Mouse (Mus musculus): ENCODE measurements around the gene Gps2.

The Gps2 gene

GRCm38 (mm10) chr11:69886907-69887635 is 26.6 kb upstream of the Gps2 start:
- DNase-seq (ENCODE audit: low read depth, low spot score), result no peak

GRCm38 (mm10) chr11:69891482-69891881 is 22.2 kb upstream of the Gps2 start:
- peak; percentile 81 for DNase-seq (ENCODE audit: low read depth, low spot score)

- DNase-seq (ENCODE audit: low read depth, low spot score), result no peak
Measured at GRCm38 (mm10) chr11:69894671-69895070, 19.0 kb upstream of the Gps2 start.

GRCm38 (mm10) chr11:69895291-69895690 is 18.4 kb upstream of the Gps2 start, which contains the start of gene Acap1:
Acap1 (minus strand) TSS chr11:69895539.
- no peak for DNase-seq (ENCODE audit: low read depth, low spot score)

GRCm38 (mm10) chr11:69899870-69900269 is 13.8 kb upstream of the Gps2 start:
- DNase-seq (ENCODE audit: low read depth, low spot score), result no peak

GRCm38 (mm10) chr11:69900471-69901405 is 12.9 kb upstream of the Gps2 start, which contains the start of the genes 2810408A11Rik and Neurl4:
2810408A11Rik (minus strand) TSS chr11:69900987.
Neurl4 (plus strand) TSS chr11:69901072.
- DNase-seq (ENCODE audit: low read depth, low spot score), result peak; percentile 98

- DNase-seq (ENCODE audit: low read depth, low spot score), result peak; percentile 100
Measured at GRCm38 (mm10) chr11:69901406-69901846, 12.3 kb upstream of the Gps2 start.

GRCm38 (mm10) chr11:69901993-69902392 is 11.7 kb upstream of the Gps2 start:
- DNase-seq (ENCODE audit: low read depth, low spot score), result peak; percentile 31

GRCm38 (mm10) chr11:69902972-69903371 is 10.7 kb upstream of the Gps2 start:
- no peak for DNase-seq (ENCODE audit: low read depth, low spot score)

- no peak for DNase-seq (ENCODE audit: low read depth, low spot score)
Measured at GRCm38 (mm10) chr11:69904311-69904710, 9.4 kb upstream of the Gps2 start.

GRCm38 (mm10) chr11:69908645-69909044 is 5.0 kb upstream of the Gps2 start:
- no peak for DNase-seq (ENCODE audit: low read depth, low spot score)

- DNase-seq (ENCODE audit: low read depth, low spot score), result no peak
Measured at GRCm38 (mm10) chr11:69909174-69909573, 4.5 kb upstream of the Gps2 start.

GRCm38 (mm10) chr11:69910177-69910576 is 3.5 kb upstream of the Gps2 start:
- no peak for DNase-seq (ENCODE audit: low read depth, low spot score)

- no peak for DNase-seq (ENCODE audit: low read depth, low spot score)
Measured at GRCm38 (mm10) chr11:69910781-69911560, 2.7 kb upstream of the Gps2 start.

GRCm38 (mm10) chr11:69911701-69912100 is 2.0 kb upstream of the Gps2 start:
- no peak for DNase-seq (ENCODE audit: low read depth, low spot score)

- DNase-seq (ENCODE audit: low read depth, low spot score), result no peak
Measured at GRCm38 (mm10) chr11:69912716-69913530, 765 bp upstream of the Gps2 start.

- DNase-seq (ENCODE audit: low read depth, low spot score), result no peak
Measured at GRCm38 (mm10) chr11:69914372-69914764, 680 bp downstream of the Gps2 start.

- DNase-seq (ENCODE audit: low read depth, low spot score), result no peak
Measured at GRCm38 (mm10) chr11:69914917-69915430, 1.3 kb downstream of the Gps2 start.

- DNase-seq (ENCODE audit: low read depth, low spot score), result no peak
Measured at GRCm38 (mm10) chr11:69915667-69916627, 2.3 kb downstream of the Gps2 start.

Data from brain, adult 2 months (tissue).